Mouse (Mus musculus) heart, postnatal 0 days (tissue): ENCODE measurements around the gene Prps1l1. TPM values are rescaled to one million over a fixed set of nuclear protein-coding genes. Genes with fewer than 3 reads are reported as not detected.

Source experiments
- ATAC-seq: fragments of 200-750 bp; cut with Nextera tagmentation; 2 replicates; pipeline ENCODE4 v1.8.0; 2017; ENCODE audit warnings: low read depth, moderate number of reproducible peaks, moderate library complexity; ENCODE audit not compliant: insufficient read depth
- DNase-seq: peaks from one replicate; pipeline ENCODE4 v3.0.0-alpha.2; 2016; ENCODE audit warnings: low spot score
- H3K27ac ChIP-seq: fragments of 300-500 bp; sonication (generic); 2 replicates; pipeline ENCODE4 v1.5.1; 2014; ENCODE audit warnings: low read depth, mild to moderate bottlenecking
- H3K27me3 ChIP-seq: fragments of 300-500 bp; sonication (generic); 2 replicates; pipeline ENCODE4 v1.6.1; 2014; ENCODE audit warnings: low read length, mixed read lengths; ENCODE audit not compliant: control insufficient read depth, insufficient read depth
- H3K36me3 ChIP-seq: fragments of 300-500 bp; sonication (generic); replicated peaks from 2 replicates; pipeline ENCODE4 v1.6.1; 2014; ENCODE audit warnings: low read length, mixed read lengths; ENCODE audit not compliant: control insufficient read depth, insufficient read depth
- H3K4me1 ChIP-seq: fragments of 300-500 bp; sonication (generic); 2 replicates; pipeline ENCODE4 v1.6.1; 2014; ENCODE audit warnings: antibody characterized with exemption; ENCODE audit not compliant: control insufficient read depth, insufficient read depth
- H3K4me2 ChIP-seq: fragments of 300-500 bp; sonication (generic); 2 replicates; pipeline ENCODE4 v1.6.1; 2014; ENCODE audit warnings: low read depth, mild to moderate bottlenecking, low read length, moderate library complexity
- H3K4me3 ChIP-seq: fragments of 300-500 bp; sonication (generic); 2 replicates; pipeline ENCODE4 v1.5.1; 2014; ENCODE audit warnings: low read depth, low read length
- H3K9ac ChIP-seq: fragments of 300-500 bp; sonication (generic); replicated peaks from 2 replicates; pipeline ENCODE4 v1.6.1; 2014; ENCODE audit warnings: low read depth, low read length, mixed read lengths
- H3K9me3 ChIP-seq: fragments of 300-500 bp; sonication (generic); replicated peaks from 2 replicates; pipeline ENCODE4 v1.6.1; 2016; ENCODE audit warnings: low read length; ENCODE audit not compliant: control insufficient read depth
- CTCF ChIP-seq: IDR thresholded peaks from 2 replicates; pipeline ENCODE4 v1.5.1; 2016; ENCODE audit warnings: antibody characterized with exemption, control low read depth, low read depth
- EP300 ChIP-seq: IDR thresholded peaks from 2 replicates; pipeline ENCODE4 v1.6.1; 2016; ENCODE audit warnings: antibody characterized with exemption, low read depth
- WGBS: fragments of 180-500 bp; shearing (Covaris S2); extraction: QIAGEN DNeasy Blood & Tissue Kit; methylation state at CpG from one replicate; pipeline ENCODE4 v1.1.7; 2014; 5-methylcytosine and 5-hydroxymethylcytosine counted together
- polyA plus RNA-seq: library from polyadenylated mRNA; unstranded; fragments of >200 nt; fragmentation: Nextera tagmentation; extraction: Ambion mirVana; gene quantifications from 2 replicates; pipeline ENCODE4 v1.2.1, GENCODE M21; 2015
- total RNA-seq: library from RNA; depleted of rRNA; stranded (reverse); fragments of >200 nt; gene quantifications from 2 replicates; pipeline ENCODE4 v1.2.3, GENCODE M21; 2014; ENCODE audit warnings: low replicate concordance

Prps1l1 gene
- total and polyA plus RNA-seq, 2 experiments from 2014 or later: not detected

DNA sequence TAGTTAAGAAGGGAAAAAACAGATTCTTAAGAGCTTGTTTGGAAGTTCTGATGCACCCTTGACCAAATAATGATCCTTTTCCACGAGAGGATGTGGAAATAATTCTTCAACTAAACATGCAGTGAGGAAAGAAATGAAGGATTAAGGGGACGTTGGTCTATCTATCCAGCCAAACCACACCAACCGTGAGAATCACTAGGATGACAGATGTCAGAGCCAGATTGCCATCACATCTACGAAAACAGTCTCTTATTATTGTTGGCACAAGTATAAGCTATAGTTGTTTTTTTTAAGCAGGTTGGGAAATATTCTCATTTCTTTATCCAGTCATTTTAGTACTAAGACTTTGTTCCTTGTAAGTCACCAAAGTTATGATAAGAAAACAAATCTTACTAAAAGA lies 15.8 kb downstream of the Prps1l1 start:
- Histone ChIP-seq H3K36me3 (no peaks in the 10 kb centered on the region), H3K27ac (no peak overlapping the region), H3K9ac (no peak overlapping the region), H3K4me3 (no peak overlapping the region), H3K4me2 (no peak overlapping the region), H3K27me3 (no peaks in the 10 kb centered on the region), H3K9me3 (peaks cover 4% of the 10 kb centered on the region; the same call in 1 of the 2 replicates), H3K4me1 (no peaks in the 10 kb centered on the region)
- 48% methylated on average over 4 of the region's 4 CpGs for WGBS
- no peak for TF ChIP-seq EP300
- TF ChIP-seq CTCF: no peak
- ATAC-seq (no peak), DNase-seq (no peak)

DNA sequence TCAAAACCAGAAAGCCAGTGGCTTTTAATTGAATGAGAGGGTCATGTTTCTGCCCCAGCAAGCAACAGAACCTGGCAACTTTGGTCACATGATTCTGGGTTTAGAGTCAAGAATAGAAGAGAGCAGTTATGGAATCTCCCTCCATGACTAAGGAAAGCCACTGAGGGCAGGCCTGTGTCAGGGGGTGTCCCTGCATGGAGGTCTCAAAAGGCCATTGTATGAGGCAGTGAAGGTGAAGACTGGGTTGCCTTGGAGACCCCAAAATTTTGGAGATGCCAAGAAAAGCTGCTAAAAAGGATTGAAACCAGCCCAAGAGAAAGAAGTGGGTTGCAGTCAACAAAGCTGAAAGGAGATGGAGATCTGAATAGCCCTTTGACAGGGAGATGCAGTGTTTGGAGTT lies 21.2 kb downstream of the Prps1l1 start:
- ATAC-seq (no peak), DNase-seq (no peak)
- H3K9me3 ChIP-seq: no peaks in the 10 kb centered on the region
- H3K36me3 ChIP-seq: no peaks in the 10 kb centered on the region
- H3K9ac ChIP-seq: no peak overlapping the region
- no peaks in the 10 kb centered on the region for H3K4me1 ChIP-seq
- no peak overlapping the region for H3K4me2 ChIP-seq
- TF ChIP-seq EP300: no peak
- no peak for TF ChIP-seq CTCF
- H3K4me3 ChIP-seq: no peak overlapping the region
- H3K27me3 ChIP-seq: no peaks in the 10 kb centered on the region
- H3K27ac ChIP-seq: no peak overlapping the region

DNA sequence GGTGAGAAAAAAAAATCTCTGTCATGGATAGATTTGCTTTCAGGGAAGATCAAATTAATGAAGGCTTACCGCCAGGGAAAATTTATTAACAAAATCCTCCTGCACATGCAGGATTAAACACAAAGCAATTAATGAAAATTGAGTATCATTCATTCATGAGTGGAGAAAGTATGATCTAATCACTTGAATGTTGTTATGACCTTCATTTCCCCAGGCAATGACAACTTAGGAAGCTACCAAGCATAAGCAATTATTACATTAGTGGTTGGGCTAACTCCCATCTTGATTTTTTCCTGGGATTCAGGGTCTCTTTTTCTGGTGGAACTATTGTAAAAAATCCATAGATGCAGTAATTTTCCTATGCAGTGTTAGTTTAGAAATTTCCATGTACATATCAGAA lies 23.3 kb downstream of the Prps1l1 start:
- Histone ChIP-seq H3K27me3 (no peaks in the 10 kb centered on the region), H3K9ac (no peak overlapping the region), H3K36me3 (no peaks in the 10 kb centered on the region), H3K4me1 (no peaks in the 10 kb centered on the region), H3K27ac (no peak overlapping the region), H3K9me3 (no peaks in the 10 kb centered on the region), H3K4me3 (no peak overlapping the region), H3K4me2 (no peak overlapping the region)
- no peak for DNase-seq
- 98% methylated on average over 1 of the region's 1 CpGs for WGBS
- TF ChIP-seq CTCF (no peak), EP300 (no peak)
- ATAC-seq: no peak

DNA sequence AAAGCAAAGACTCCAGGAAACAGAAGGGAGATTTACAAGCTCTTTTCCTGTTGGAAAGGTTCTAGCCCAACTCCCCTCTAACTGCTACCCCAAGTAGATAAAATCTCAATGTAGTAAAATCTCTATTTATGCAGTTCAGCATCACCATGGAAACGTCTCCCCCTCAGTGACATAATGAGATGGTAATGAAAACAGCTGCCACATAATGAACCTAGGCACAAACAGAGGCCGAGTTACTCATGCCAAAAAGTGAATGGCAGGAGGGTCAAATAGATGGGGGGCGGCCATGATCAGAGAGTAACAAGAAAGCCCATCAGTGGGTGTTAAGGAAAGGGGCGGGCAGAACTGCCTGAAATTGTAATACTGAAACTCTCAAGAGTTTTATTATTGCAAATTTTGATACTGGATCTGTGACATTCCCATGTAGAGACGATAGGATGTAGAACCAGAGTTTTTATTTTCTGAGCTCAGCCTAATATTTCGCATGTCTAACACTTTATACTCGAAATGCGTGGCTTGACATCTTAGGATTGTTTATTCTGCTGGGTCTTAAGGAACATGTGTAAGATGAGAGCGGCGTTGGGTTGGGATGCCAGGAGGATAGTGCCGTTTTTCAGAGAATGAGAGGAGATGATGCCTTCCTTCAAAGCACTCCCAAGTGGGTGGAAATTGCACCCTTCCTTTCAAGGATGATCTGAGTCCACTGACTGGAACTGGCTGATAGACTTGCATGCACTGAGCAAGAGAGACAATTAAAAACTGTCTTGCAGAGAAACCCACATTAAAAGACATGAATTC lies 24.0 kb downstream of the Prps1l1 start:
- no peak for ATAC-seq
- WGBS: 73% methylated on average over 11 of the region's 11 CpGs
- TF ChIP-seq EP300: no peak
- no peak for TF ChIP-seq CTCF

DNA sequence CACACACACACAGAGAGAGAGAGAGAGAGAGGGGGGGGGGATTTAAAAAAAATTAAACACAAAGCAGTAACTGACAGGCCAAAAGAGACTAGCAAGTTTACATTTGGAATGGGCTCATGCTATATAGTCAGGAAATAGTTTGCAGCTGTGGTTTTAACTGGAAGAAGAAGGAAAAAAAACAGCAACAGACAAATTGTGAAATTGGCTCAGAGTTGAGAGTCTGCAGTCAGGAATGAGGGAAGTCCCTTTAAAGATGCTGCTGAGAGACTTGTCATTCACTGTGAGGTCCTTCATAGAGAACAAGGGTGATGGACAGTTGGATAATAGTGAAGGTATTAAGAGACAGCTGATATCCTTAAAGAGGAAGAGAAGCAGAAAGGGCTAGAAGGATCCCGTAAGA lies 26.9 kb downstream of the Prps1l1 start:
- Histone ChIP-seq H3K27me3 (no peaks in the 10 kb centered on the region), H3K36me3 (no peaks in the 10 kb centered on the region), H3K4me1 (no peaks in the 10 kb centered on the region), H3K9ac (no peak overlapping the region), H3K4me3 (no peak overlapping the region), H3K4me2 (no peak overlapping the region), H3K9me3 (no peaks in the 10 kb centered on the region), H3K27ac (no peak overlapping the region)
- TF ChIP-seq CTCF (no peak), EP300 (no peak)
- DNase-seq (no peak), ATAC-seq (no peak)
- 62% methylated on average over 1 of the region's 1 CpGs for WGBS

More for the DNA sequence above, 24.0 kb downstream of the Prps1l1 start:
- Histone ChIP-seq H3K9ac (no peak overlapping the region), H3K4me3 (no peak overlapping the region), H3K9me3 (no peaks in the 10 kb centered on the region), H3K36me3 (no peaks in the 10 kb centered on the region), H3K27ac (no peak overlapping the region), H3K27me3 (no peaks in the 10 kb centered on the region), H3K4me1 (no peaks in the 10 kb centered on the region), H3K4me2 (no peak overlapping the region)
- no peak for DNase-seq

DNA sequence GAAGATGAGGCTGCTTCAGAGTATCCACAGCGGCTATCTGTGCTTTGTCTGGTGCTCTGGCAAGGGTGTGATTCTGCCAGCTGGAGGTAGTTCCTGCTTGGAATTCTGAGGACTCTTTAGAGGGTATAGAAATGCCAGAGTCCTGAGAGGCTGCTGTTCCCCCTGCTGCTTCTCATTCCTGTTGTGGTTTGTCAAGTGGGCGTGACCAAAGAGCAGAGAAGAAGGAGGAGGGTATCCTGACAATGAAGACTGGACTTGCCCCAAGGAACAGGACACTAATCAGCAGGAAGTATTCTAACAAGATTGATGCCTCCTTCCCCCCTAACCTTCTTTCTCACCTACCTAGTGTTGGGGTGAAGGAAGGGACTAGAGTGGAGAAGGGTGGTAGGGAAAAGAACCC lies 29.4 kb downstream of the Prps1l1 start:
- H3K4me1 ChIP-seq: no peaks in the 10 kb centered on the region
- H3K9ac ChIP-seq: no peak overlapping the region
- no peaks in the 10 kb centered on the region for H3K9me3 ChIP-seq
- TF ChIP-seq EP300: no peak
- TF ChIP-seq CTCF: no peak
- no peaks in the 10 kb centered on the region for H3K27me3 ChIP-seq
- no peaks in the 10 kb centered on the region for H3K36me3 ChIP-seq
- DNase-seq: no peak
- no peak overlapping the region for H3K4me2 ChIP-seq
- ATAC-seq: no peak
- H3K4me3 ChIP-seq: no peak overlapping the region
- H3K27ac ChIP-seq: no peak overlapping the region
- WGBS: 61% methylated on average over 2 of the region's 2 CpGs
